Mouse (Mus musculus): ENCODE results near the gene Hnrnpf. TPM values are rescaled to one million over a fixed set of nuclear protein-coding genes. Genes with fewer than 3 reads are reported as not detected.

Gene Hnrnpf
- polyA plus RNA-seq (2012; rRNA removed; ENCODE audit: low replicate concordance), result 84.2 and 110 TPM in 2 replicates

DNA sequence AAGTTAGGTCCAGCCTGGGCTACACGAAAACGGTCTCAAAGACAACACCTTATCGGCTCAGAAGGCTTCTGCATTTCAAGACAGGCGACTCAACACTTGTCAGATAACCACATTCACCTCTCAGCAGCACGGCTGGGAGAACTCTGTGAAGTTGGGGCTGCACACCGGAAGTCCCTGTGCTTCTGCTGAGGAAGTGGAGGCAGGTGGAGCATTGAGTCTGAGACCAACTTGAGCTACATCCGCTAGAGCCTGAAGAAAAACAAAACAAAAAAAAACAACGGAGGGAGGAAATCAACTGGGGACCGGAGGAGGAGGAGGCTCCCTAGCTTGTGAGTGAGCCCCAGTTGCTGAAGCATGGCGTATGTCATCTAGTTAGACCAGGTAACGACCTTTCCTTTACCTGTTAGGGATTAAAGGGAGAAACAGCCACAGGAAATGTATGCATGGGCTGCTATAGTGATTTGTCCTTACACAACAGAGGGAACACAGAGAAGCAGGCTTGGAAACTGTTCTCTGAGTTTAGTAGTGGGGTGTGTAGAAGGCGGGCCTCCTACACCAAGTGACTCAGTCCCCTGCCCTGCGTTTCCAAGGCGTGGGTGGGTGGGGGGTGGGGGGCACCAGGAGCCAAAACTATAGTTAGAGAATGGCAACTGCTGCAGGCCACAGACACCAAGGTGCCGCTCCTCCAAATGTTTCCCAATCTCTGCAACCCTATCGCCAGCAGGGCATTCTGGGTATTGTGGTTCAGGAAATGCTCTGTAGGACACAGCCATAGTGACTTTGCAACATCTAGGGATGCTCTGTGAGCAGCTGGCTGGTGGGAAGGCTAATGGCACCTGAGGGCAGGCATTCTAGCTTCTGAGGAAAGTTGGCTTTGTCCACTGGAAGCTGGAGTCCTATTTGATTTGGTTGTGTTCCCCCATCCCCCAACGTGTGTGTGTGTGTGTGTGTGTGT lies at the start of gene Hnrnpf:
Hnrnpf (plus strand) TSS at position 199 of the 955 bp plus-strand sequence.

DNA sequence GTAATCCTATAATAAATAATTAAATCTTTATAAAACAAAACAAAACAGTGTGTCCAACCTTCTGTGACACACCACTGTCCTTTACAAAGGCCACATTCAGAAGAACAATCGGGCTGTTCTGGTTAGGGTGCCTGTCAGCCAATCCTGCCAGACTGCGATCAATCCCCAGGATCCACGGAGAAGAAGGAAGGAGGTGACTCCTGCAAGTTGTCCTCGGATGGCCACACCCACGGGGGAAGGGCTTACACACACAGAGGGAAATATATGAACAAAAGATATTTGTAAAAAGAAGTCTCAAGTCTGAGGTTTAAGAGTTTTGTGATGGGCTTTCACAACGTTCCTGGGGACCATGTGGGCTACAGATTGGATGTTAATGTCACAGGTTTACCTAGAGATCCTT lies 38.3 kb upstream of the Hnrnpf start, which contains the start of gene Zfp239:
Zfp239 (plus strand) TSS at position 253 of the 400 bp plus-strand sequence.

DNA sequence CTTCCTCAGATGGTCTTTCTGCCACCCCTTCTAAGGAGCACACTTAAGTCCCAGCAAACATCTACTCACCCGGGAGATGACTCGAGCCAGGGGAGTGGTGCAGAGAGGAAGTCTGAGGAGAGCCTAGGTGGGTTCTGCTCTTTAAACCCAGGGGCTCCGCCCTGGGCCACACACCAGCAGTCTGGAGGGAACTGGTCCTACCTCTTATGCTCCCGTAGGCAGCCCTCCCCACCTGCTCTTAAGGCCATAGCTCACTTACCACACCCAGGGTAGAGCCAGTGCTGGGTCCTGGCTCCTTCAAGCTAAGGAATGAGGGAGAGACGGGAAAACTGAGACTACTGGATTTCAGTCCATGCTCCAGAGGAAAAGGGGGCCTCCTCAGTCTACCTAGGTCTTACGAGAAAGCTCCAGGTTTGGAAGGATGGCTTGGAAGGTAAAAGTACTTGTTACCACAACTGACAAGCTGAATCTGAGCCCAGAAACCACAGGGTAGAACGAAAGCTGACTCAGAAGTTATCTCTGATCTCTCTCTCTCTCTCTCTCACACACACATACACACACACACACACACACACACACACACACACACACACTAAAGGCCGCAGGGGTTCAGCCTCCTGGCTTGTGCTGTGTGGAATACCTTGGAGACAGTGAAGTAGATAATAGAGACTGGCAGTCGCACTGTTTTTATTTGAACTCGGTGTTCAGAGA lies 37.3 kb downstream of the Hnrnpf start, which contains the start of gene Fxyd4:
Fxyd4 (minus strand) TSS at position 471 of the 711 bp plus-strand sequence.

Other genes with a start within 250 kb of the Hnrnpf start
- 19.8 and 21.9 TPM in 2 replicates for gene Zfp637, start 59.1 kb upstream of the Hnrnpf start, polyA plus RNA-seq (2012; rRNA removed; ENCODE audit: low replicate concordance)
- gene Zfp239, start 38.2 kb upstream of the Hnrnpf start, polyA plus RNA-seq (2012; rRNA removed; ENCODE audit: low replicate concordance), result 1.4 and 2.1 TPM in 2 replicates
- gene Fxyd4, start 37.4 kb downstream of the Hnrnpf start, polyA plus RNA-seq (2012; rRNA removed; ENCODE audit: low replicate concordance), result 1.1 and 1.3 TPM in 2 replicates
- 1.2 and 1.6 TPM in 2 replicates for gene Rasgef1a, start 111.1 kb downstream of the Hnrnpf start, polyA plus RNA-seq (2012; rRNA removed; ENCODE audit: low replicate concordance)
- 2.0 and 5.5 TPM in 2 replicates for gene Csgalnact2, start 238.8 kb downstream of the Hnrnpf start, polyA plus RNA-seq (2012; rRNA removed; ENCODE audit: low replicate concordance)